Comparison of ENCODE assay signal across 27 mouse cellular contexts in genomic region chr16:90395996-90396556, GRCm38 (mm10). TPM values are rescaled to one million over a fixed set of nuclear protein-coding genes. Genes with fewer than 3 reads are reported as not detected.
DNase-seq lines count a peak whose midpoint lies in the region; ATAC-seq and TF ChIP-seq lines count a peak whose summit lies in the region.
"Had no signal": no experiment of that assay in that cellular context is flagged by ENCODE, and none has a peak within 500 bp of the region (broad histone marks: within the 10 kb centered on the region; RNA-seq: fewer than 3 reads in every experiment).

No protein-coding gene starts in this region.

- ATAC-seq in hindbrain, embryonic 15.5 days (ENCODE audit: low FRiP score, low read depth) = no peak
- no peak for ATAC-seq in hindbrain, embryonic 16.5 days
- ATAC-seq in embryonic facial prominence, embryonic 14.5 days (ENCODE audit: low read depth) = no peak
- ATAC-seq: forebrain, embryonic 16.5 days; hindbrain, postnatal 0 days; intestine, embryonic 16.5 days had no signal

- no peak overlapping the region for H3K4me3 ChIP-seq in hindbrain, embryonic 15.5 days
- no peak overlapping the region for H3K4me3 ChIP-seq in hindbrain, embryonic 16.5 days (ENCODE audit: low read length)
- no peak overlapping the region for H3K4me3 ChIP-seq in bone marrow macrophage, adult 2 months (ENCODE audit: insufficient read depth, low read length)
- H3K4me3 ChIP-seq in embryonic facial prominence, embryonic 14.5 days (ENCODE audit: low read depth, low read length) = no peak overlapping the region
- H3K4me3 ChIP-seq: forebrain, embryonic 10.5 days; heart, embryonic 13.5 days; layer of hippocampus, adult 2 months; limb, embryonic 13.5 days; lung, embryonic 15.5 days; neural tube, embryonic 15.5 days had no signal

- H3K36me3 ChIP-seq in hindbrain, embryonic 15.5 days = peaks cover 7% of the 10 kb centered on the region
- peaks cover 4% of the 10 kb centered on the region; the same call in 1 of the 2 replicates for H3K36me3 ChIP-seq in hindbrain, embryonic 16.5 days (ENCODE audit: control insufficient read depth, insufficient read depth, low read length)
- peaks cover 31% of the 10 kb centered on the region for H3K36me3 ChIP-seq in embryonic facial prominence, embryonic 14.5 days (ENCODE audit: control insufficient read depth, insufficient read depth, low read length)

- WGBS in hindbrain, embryonic 15.5 days = 80% methylated on average over 11 of the region's 11 CpGs
- WGBS in hindbrain, embryonic 16.5 days = 76% methylated on average over 11 of the region's 11 CpGs
- 61% methylated on average over 11 of the region's 11 CpGs for WGBS in embryonic facial prominence, embryonic 14.5 days

- TF ChIP-seq CTCF in bone marrow macrophage, adult 2 months (IDR thresholded peaks at IDR 0.05; ENCODE audit: low read depth, low read length) = no peak

- peak; percentile 33 to 70 for DNase-seq in kidney, postnatal 25 days
- DNase-seq in kidney, postnatal 10 days = no peak
- DNase-seq in embryonic facial prominence, embryonic 14.5 days (ENCODE audit: low spot score) = no peak
- no peak for DNase-seq in retina, postnatal 1 day
- no peak for DNase-seq in layer of hippocampus, postnatal 36 days
- DNase-seq: adrenal gland, adult 2 months; cerebellum, adult 8-10 months; cerebellum, postnatal 36 days; gastrocnemius, postnatal 10 days; heart, postnatal 36 days; thymus, adult 2 months had no signal

- H3K4me1 ChIP-seq in hindbrain, embryonic 15.5 days (replicated peaks) = peaks cover 11% of the 10 kb centered on the region
- peaks cover 4% of the 10 kb centered on the region for H3K4me1 ChIP-seq in hindbrain, embryonic 16.5 days (ENCODE audit: control insufficient read depth, insufficient read depth, low read depth, low read length)
- H3K4me1 ChIP-seq in bone marrow macrophage, adult 2 months (ENCODE audit: control insufficient read depth, insufficient read depth, low read length) = peaks cover 21% of the 10 kb centered on the region
- peaks cover 22% of the 10 kb centered on the region for H3K4me1 ChIP-seq in embryonic facial prominence, embryonic 14.5 days (ENCODE audit: control insufficient read depth, insufficient read depth, low read length)

- no peak for TF ChIP-seq POLR2A in bone marrow macrophage, adult 2 months (IDR thresholded peaks at IDR 0.05; ENCODE audit: borderline replicate concordance, low read depth, low read length)

- H3K4me2 ChIP-seq in hindbrain, embryonic 15.5 days = no peak overlapping the region
- H3K4me2 ChIP-seq in hindbrain, embryonic 16.5 days (ENCODE audit: low read length) = no peak overlapping the region
- H3K4me2 ChIP-seq in embryonic facial prominence, embryonic 14.5 days (ENCODE audit: low read depth, low read length) = no peak overlapping the region
- H3K4me2 ChIP-seq: heart, embryonic 13.5 days; limb, embryonic 13.5 days; lung, embryonic 15.5 days; midbrain, embryonic 11.5 days; neural tube, embryonic 15.5 days had no signal

- H3K27me3 ChIP-seq in hindbrain, embryonic 15.5 days = no peaks in the 10 kb centered on the region
- no peaks in the 10 kb centered on the region for H3K27me3 ChIP-seq in hindbrain, embryonic 16.5 days (replicated peaks; ENCODE audit: control insufficient read depth, insufficient read depth, low read length)
- H3K27me3 ChIP-seq in embryonic facial prominence, embryonic 14.5 days (replicated peaks; ENCODE audit: control insufficient read depth, insufficient read depth, low read length) = no peaks in the 10 kb centered on the region
- H3K27me3 ChIP-seq: heart, embryonic 13.5 days; limb, embryonic 13.5 days; lung, embryonic 15.5 days; neural tube, embryonic 15.5 days had no signal

- no peaks in the 10 kb centered on the region for H3K9me3 ChIP-seq in hindbrain, embryonic 15.5 days
- no peaks in the 10 kb centered on the region for H3K9me3 ChIP-seq in hindbrain, embryonic 16.5 days (ENCODE audit: control insufficient read depth, low read length)
- 0 out of 2 replicates have a peak, but pooled peaks cover 4% of the 10 kb centered on the region for H3K9me3 ChIP-seq in embryonic facial prominence, embryonic 14.5 days (ENCODE audit: control insufficient read depth, low read length)
- H3K9me3 ChIP-seq: lung, embryonic 15.5 days; neural tube, embryonic 15.5 days had no signal

- H3K9ac ChIP-seq in hindbrain, embryonic 15.5 days = no peak overlapping the region
- no peak overlapping the region for H3K9ac ChIP-seq in hindbrain, embryonic 16.5 days (ENCODE audit: low read depth, low read length)
- no peak overlapping the region for H3K9ac ChIP-seq in embryonic facial prominence, embryonic 14.5 days (ENCODE audit: low read depth, low read length)
- H3K9ac ChIP-seq: heart, embryonic 13.5 days; limb, embryonic 13.5 days; liver, embryonic 14.5 days; lung, embryonic 15.5 days; neural tube, embryonic 15.5 days had no signal

- 0 out of 2 replicates have a peak overlapping the region, but pooled peaks have one; percentile 30 for H3K27ac ChIP-seq in hindbrain, embryonic 15.5 days (replicated peaks)
- H3K27ac ChIP-seq in hindbrain, embryonic 16.5 days (ENCODE audit: low read depth, low read length) = no peak overlapping the region
- H3K27ac ChIP-seq in bone marrow macrophage, adult 2 months (ENCODE audit: insufficient read depth, low read depth, low read length) = peak overlapping the region; percentile 46
- 0 out of 2 replicates have a peak overlapping the region, but pooled peaks have one; percentile 15 for H3K27ac ChIP-seq in embryonic facial prominence, embryonic 14.5 days (replicated peaks; ENCODE audit: low read depth, low read length)
- H3K27ac ChIP-seq: forebrain, embryonic 10.5 days; hindbrain, postnatal 0 days; layer of hippocampus, adult 2 months; limb, embryonic 13.5 days; liver, embryonic 14.5 days; lung, embryonic 15.5 days; macrophage; neural tube, embryonic 15.5 days had no signal

RNA-seq across cellular contexts. Expression of gene Hunk, which starts 10.3 kb away (rescaled TPM):
- 6.3 and 7.1 TPM in 2 replicates for polyA plus RNA-seq in hindbrain, embryonic 15.5 days (2015; fragmentation: Nextera tagmentation; extraction: Ambion mirVana)
- polyA plus RNA-seq in hindbrain, embryonic 16.5 days (2015; fragmentation: Nextera tagmentation; extraction: Ambion mirVana) = 4.7 and 7.2 TPM in 2 replicates
- 0.17 TPM in 1 of 2 replicates, not detected in the other for polyA plus RNA-seq in bone marrow macrophage, adult 2 months (2012; ENCODE audit: insufficient read depth, insufficient read length, missing spikeins)
- 9.7 and 12.4 TPM in 2 replicates for polyA plus RNA-seq in embryonic facial prominence, embryonic 14.5 days (2014; fragmentation: Nextera tagmentation; extraction: Ambion mirVana)
- 10 to 100 TPM; 24.9 to 25.2 TPM for total RNA-seq in layer of hippocampus, postnatal 36 days (2021)
- total RNA-seq: MEL had no signal
- polyA plus RNA-seq: macrophage had no signal

Comparison
In these comparisons a context has a peak if more than half of its experiments do, and no peak if none do; other contexts are left out.
1. DNase-seq: peak in kidney, postnatal 25 days (2 of 2); none in kidney, postnatal 10 days (single experiment), embryonic facial prominence, embryonic 14.5 days (single experiment), retina, postnatal 1 day (single experiment) and layer of hippocampus, postnatal 36 days (0 of 2).